Mouse (Mus musculus): ENCODE measurements around the gene Ppp6r2. TPM values are rescaled to one million over a fixed set of nuclear protein-coding genes. Genes with fewer than 3 reads are reported as not detected.

Gene Ppp6r2
- total and polyA plus RNA-seq, 3 experiments = 34.9 to 107 (median 65.5) TPM

DNA sequence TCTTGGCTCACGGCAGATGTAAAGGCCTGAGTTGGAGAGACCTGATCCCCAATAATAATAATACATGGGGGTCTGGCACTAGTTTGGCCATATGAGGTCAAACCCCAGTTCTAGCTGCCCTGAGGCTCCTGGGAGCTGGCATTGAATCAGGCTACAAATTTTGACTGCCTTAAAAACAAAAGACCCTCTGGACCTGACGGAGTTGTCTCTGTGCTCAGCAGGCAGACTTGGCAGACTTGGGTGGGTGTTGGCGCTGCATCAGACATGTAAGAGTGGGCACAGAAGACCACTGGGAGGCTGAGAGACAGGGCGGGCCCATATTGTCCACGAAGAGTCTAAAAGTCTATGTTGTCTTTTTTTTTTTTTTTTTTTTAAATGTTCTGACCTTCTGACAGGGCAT, 75.2 kb downstream of the Ppp6r2 start:
- Histone ChIP-seq H3K4me3 (ENCODE audit: low read depth, low read length) (no peak overlapping the region), H3K36me3 (replicated peaks) (peaks cover 96% of the 10 kb centered on the region)

DNA sequence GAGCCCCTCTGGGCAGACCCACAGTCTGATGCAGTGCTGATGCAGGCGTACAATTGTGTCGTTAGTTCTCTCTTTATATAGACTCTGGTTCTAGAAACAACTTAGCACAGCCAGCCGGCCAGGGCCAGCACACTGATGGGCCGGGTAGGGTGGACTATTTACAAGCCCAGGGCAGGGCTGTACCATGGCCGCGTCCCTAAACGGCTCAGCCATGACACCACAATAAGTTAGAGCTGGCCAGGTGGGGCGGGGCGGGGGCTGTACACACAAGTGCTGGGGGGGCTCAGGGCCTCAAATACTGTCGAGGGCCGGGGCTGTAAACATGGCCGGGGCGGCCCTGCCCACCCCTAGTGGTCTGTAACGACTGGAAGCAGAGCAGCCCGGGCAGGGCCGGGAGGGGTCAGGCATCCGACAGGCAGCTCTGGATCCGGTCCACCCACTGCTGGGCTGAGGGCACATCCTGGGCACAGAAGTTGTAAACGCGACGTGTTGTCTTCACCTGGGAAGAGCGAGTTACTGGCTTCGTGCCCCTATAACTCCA, 76.9 kb downstream of the Ppp6r2 start:
- H3K27me3 ChIP-seq (ENCODE audit: insufficient read depth, low read length) = no peaks in the 10 kb centered on the region
- no peak for ATAC-seq (ENCODE audit: extremely low read depth, insufficient number of reproducible peaks, low FRiP score, poor library complexity, severe bottlenecking)
- no peaks in the 10 kb centered on the region for H3K9me3 ChIP-seq (replicated peaks)
- H3K4me3 ChIP-seq (ENCODE audit: low read depth, low read length) = no peak overlapping the region
- DNase-seq (ENCODE audit: low spot score) = no peak
- peaks cover 95% of the 10 kb centered on the region for H3K36me3 ChIP-seq (replicated peaks)
- TF ChIP-seq CTCF (IDR thresholded peaks at IDR 0.05; ENCODE audit: low read depth, low read length) = no peak
- no peak for TF ChIP-seq TAL1 (conservative IDR thresholded peaks at IDR 0.05; ENCODE audit: low read depth, low read length)
- TF ChIP-seq GATA2 (IDR thresholded peaks at IDR 0.05; ENCODE audit: borderline replicate concordance, low read depth, low read length) = no peak
- TF ChIP-seq GATA1 (IDR thresholded peaks at IDR 0.05; ENCODE audit: borderline replicate concordance, low read length) = no peak
- TF ChIP-seq POLR2AphosphoS5 (IDR thresholded peaks at IDR 0.05; ENCODE audit: insufficient replicate concordance, low read depth, low read length) = no peak
- peaks cover 18% of the 10 kb centered on the region for H3K4me1 ChIP-seq (ENCODE audit: insufficient read depth, low read depth, low read length)

More for the DNA sequence above, 75.2 kb downstream of the Ppp6r2 start:
- peaks cover 10% of the 10 kb centered on the region for H3K4me1 ChIP-seq (ENCODE audit: insufficient read depth, low read depth, low read length)
- no peak for ATAC-seq (ENCODE audit: extremely low read depth, insufficient number of reproducible peaks, low FRiP score, poor library complexity, severe bottlenecking)
- DNase-seq (ENCODE audit: low spot score) = no peak
- no peak for TF ChIP-seq GATA1 (IDR thresholded peaks at IDR 0.05; ENCODE audit: borderline replicate concordance, low read length)
- no peaks in the 10 kb centered on the region for H3K27me3 ChIP-seq (ENCODE audit: insufficient read depth, low read length)
- no peaks in the 10 kb centered on the region for H3K9me3 ChIP-seq (replicated peaks)

DNA sequence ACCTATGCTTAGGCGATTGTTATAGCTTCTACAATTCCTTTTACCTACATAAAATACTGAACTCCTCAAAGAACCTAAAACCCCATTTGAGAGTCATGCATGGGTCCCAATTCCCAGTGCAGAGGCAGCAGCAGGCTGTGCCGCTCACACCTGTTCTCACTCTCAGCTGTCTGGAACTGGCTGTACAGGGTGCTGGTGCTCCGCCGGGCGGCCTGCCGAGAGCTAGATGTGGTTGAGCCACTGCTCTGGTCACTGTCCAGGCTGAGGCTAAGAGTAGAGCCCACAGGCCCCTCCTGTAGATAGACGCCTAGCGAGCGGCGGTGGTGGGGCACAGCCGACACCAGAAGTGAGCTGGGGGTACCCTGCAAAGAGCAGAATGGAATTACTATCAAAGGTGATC, 78.1 kb downstream of the Ppp6r2 start:
- H3K27me3 ChIP-seq (ENCODE audit: insufficient read depth, low read length) = no peaks in the 10 kb centered on the region
- no peak for DNase-seq (ENCODE audit: low spot score)
- no peak overlapping the region for H3K4me3 ChIP-seq (ENCODE audit: low read depth, low read length)
- TF ChIP-seq CTCF (IDR thresholded peaks at IDR 0.05; ENCODE audit: low read depth, low read length) (no peak), POLR2AphosphoS5 (IDR thresholded peaks at IDR 0.05; ENCODE audit: insufficient replicate concordance, low read depth, low read length) (no peak), TAL1 (conservative IDR thresholded peaks at IDR 0.05; ENCODE audit: low read depth, low read length) (no peak), GATA2 (IDR thresholded peaks at IDR 0.05; ENCODE audit: borderline replicate concordance, low read depth, low read length) (no peak), GATA1 (IDR thresholded peaks at IDR 0.05; ENCODE audit: borderline replicate concordance, low read length) (no peak)
- no peak for ATAC-seq (ENCODE audit: extremely low read depth, insufficient number of reproducible peaks, low FRiP score, poor library complexity, severe bottlenecking)
- H3K4me1 ChIP-seq (ENCODE audit: insufficient read depth, low read depth, low read length) = peaks cover 22% of the 10 kb centered on the region
- no peaks in the 10 kb centered on the region for H3K9me3 ChIP-seq (replicated peaks)
- peaks cover 95% of the 10 kb centered on the region for H3K36me3 ChIP-seq (replicated peaks)

- no peak for ATAC-seq (ENCODE audit: extremely low read depth, insufficient number of reproducible peaks, low FRiP score, poor library complexity, severe bottlenecking)
- no peak for TF ChIP-seq POLR2AphosphoS5 (IDR thresholded peaks at IDR 0.05; ENCODE audit: insufficient replicate concordance, low read depth, low read length)
- TF ChIP-seq GATA1 (IDR thresholded peaks at IDR 0.05; ENCODE audit: borderline replicate concordance, low read length) = no peak
- TF ChIP-seq CTCF (IDR thresholded peaks at IDR 0.05; ENCODE audit: low read depth, low read length) = no peak
- TF ChIP-seq GATA2 (IDR thresholded peaks at IDR 0.05; ENCODE audit: borderline replicate concordance, low read depth, low read length) = no peak
- no peak for TF ChIP-seq TAL1 (conservative IDR thresholded peaks at IDR 0.05; ENCODE audit: low read depth, low read length)
- Histone ChIP-seq H3K9me3 (replicated peaks) (no peaks in the 10 kb centered on the region), H3K36me3 (replicated peaks) (peaks cover 96% of the 10 kb centered on the region), H3K4me1 (ENCODE audit: insufficient read depth, low read depth, low read length) (peaks cover 16% of the 10 kb centered on the region), H3K4me3 (ENCODE audit: low read depth, low read length) (no peak overlapping the region), H3K27me3 (ENCODE audit: insufficient read depth, low read length) (no peaks in the 10 kb centered on the region)
- no peak for DNase-seq (ENCODE audit: low spot score)
Observed at GRCm38 (mm10) chr15:89291521-89291920, 80.2 kb downstream of the Ppp6r2 start.

DNA sequence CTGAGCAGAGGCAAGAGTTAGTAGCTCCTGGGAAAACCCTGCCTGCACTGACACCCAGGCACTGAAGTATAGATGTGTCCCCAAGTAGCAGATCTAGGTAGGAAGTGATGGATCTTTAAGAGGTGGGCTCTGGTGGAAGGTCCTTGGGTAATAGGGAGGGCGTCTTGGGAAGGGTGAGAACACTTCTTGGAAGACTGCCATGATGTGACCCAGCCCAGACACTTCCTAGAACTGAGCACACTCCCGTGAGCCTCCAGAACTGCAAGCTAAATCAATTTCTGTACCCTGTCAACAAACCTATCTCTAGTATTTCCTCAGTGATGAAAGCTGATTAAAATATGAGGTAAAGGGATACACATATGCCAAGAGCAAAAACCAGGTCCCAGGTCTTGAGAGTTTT, 81.4 kb downstream of the Ppp6r2 start:
- ATAC-seq (ENCODE audit: extremely low read depth, insufficient number of reproducible peaks, low FRiP score, poor library complexity, severe bottlenecking) = no peak

GRCm38 (mm10) chr15:89293778-89294177, 82.4 kb downstream of the Ppp6r2 start:
- Histone ChIP-seq H3K4me3 (ENCODE audit: low read depth, low read length) (no peak overlapping the region), H3K36me3 (replicated peaks) (peaks cover 94% of the 10 kb centered on the region), H3K9me3 (replicated peaks) (no peaks in the 10 kb centered on the region), H3K4me1 (ENCODE audit: insufficient read depth, low read depth, low read length) (peaks cover 16% of the 10 kb centered on the region), H3K27me3 (ENCODE audit: insufficient read depth, low read length) (no peaks in the 10 kb centered on the region)
- DNase-seq (ENCODE audit: low spot score) = no peak
- TF ChIP-seq GATA2 (IDR thresholded peaks at IDR 0.05; ENCODE audit: borderline replicate concordance, low read depth, low read length) = no peak
- no peak for TF ChIP-seq CTCF (IDR thresholded peaks at IDR 0.05; ENCODE audit: low read depth, low read length)
- no peak for TF ChIP-seq GATA1 (IDR thresholded peaks at IDR 0.05; ENCODE audit: borderline replicate concordance, low read length)
- TF ChIP-seq POLR2AphosphoS5 (IDR thresholded peaks at IDR 0.05; ENCODE audit: insufficient replicate concordance, low read depth, low read length) = no peak
- no peak for ATAC-seq (ENCODE audit: extremely low read depth, insufficient number of reproducible peaks, low FRiP score, poor library complexity, severe bottlenecking)

More for the DNA sequence above, 81.4 kb downstream of the Ppp6r2 start:
- no peak overlapping the region for H3K4me3 ChIP-seq (ENCODE audit: low read depth, low read length)
- no peak for DNase-seq (ENCODE audit: low spot score)
- H3K36me3 ChIP-seq (replicated peaks) = peaks cover 95% of the 10 kb centered on the region
- peaks cover 16% of the 10 kb centered on the region for H3K4me1 ChIP-seq (ENCODE audit: insufficient read depth, low read depth, low read length)
- H3K27me3 ChIP-seq (ENCODE audit: insufficient read depth, low read length) = no peaks in the 10 kb centered on the region
- TF ChIP-seq TAL1 (conservative IDR thresholded peaks at IDR 0.05; ENCODE audit: low read depth, low read length) (no peak), CTCF (IDR thresholded peaks at IDR 0.05; ENCODE audit: low read depth, low read length) (no peak), GATA1 (IDR thresholded peaks at IDR 0.05; ENCODE audit: borderline replicate concordance, low read length) (no peak), GATA2 (IDR thresholded peaks at IDR 0.05; ENCODE audit: borderline replicate concordance, low read depth, low read length) (no peak), POLR2AphosphoS5 (IDR thresholded peaks at IDR 0.05; ENCODE audit: insufficient replicate concordance, low read depth, low read length) (no peak)
- no peaks in the 10 kb centered on the region for H3K9me3 ChIP-seq (replicated peaks)
